Mouse (Mus musculus): Measurements from ENCODE around the gene Hvcn1. TPM values are rescaled to one million over a fixed set of nuclear protein-coding genes. Genes with fewer than 3 reads are reported as not detected.
"Not testable (repeated sequence)": the region's sequence is repeated elsewhere in the genome, so short reads cannot be mapped to it uniquely, and the experiment has no call there.

Gene Hvcn1
- polyA plus RNA-seq, 1 experiment from 2014 or later = 4.7 TPM

DNA sequence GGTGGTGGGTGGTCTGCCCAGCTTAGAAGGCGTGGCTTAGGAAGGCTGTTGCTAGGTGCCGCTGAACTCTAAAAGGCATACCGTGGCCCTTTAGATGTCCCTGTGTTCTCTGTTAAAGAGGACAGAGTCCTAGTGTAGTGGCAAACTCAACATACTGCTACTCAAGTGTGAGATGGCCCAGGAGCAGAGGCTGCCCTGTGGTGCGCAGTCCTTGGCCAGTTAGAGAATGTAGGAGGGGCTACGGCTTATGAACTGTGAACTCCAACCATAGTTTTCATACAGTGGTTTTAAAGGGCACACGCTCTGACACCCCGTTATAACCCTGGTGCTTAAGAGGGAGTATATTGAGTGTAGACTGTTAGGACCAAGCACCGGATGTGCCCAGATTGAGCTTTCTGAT is 35.5 kb upstream of the Hvcn1 start:
- Histone ChIP-seq H3K4me2 (ENCODE audit: low read length) (no peak overlapping the region), H3K27me3 (replicated peaks; ENCODE audit: control insufficient read depth, insufficient read depth, low read length) (no peaks in the 10 kb centered on the region), H3K36me3 (ENCODE audit: control insufficient read depth, insufficient read depth, low read length) (peaks cover 88% of the 10 kb centered on the region), H3K9ac (ENCODE audit: low read length) (no peak overlapping the region), H3K4me1 (replicated peaks; ENCODE audit: control insufficient read depth, insufficient read depth, low read length) (no peaks in the 10 kb centered on the region; the same call in 1 of the 2 replicates), H3K9me3 (ENCODE audit: control insufficient read depth, low read length) (no peaks in the 10 kb centered on the region), H3K27ac (ENCODE audit: low read depth) (no peak overlapping the region), H3K4me3 (ENCODE audit: low read depth, low read length) (no peak overlapping the region)
- no peak for ATAC-seq (replicated peaks; ENCODE audit: low FRiP score, low TSS enrichment, low read depth)
- no peak for DNase-seq (ENCODE audit: low spot score)
- 94% methylated on average over 8 of the region's 8 CpGs for WGBS

DNA sequence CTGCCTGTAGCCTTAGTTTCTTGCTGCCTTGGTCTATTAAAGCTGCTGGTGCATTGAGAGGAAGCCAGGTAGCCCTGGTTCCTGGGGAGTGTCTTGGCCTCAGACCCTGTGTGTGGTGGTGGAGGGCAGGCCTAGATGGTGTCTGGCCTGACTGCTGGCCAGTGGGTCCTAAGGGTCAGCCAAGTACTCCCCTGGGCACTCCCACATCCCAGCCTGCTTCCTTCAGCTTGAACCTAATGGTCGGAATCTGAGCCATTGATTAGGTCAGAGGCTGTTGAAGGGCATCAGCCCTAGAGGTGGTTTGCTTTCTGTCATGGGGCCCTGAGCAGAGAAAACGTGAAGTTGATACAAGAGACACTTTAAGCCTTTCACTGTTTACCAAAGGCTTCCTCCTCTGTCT is 31.2 kb upstream of the Hvcn1 start:
- no peak for ATAC-seq (replicated peaks; ENCODE audit: low FRiP score, low TSS enrichment, low read depth)
- Histone ChIP-seq H3K9me3 (ENCODE audit: control insufficient read depth, low read length) (no peaks in the 10 kb centered on the region), H3K9ac (ENCODE audit: low read length) (no peak overlapping the region), H3K4me3 (ENCODE audit: low read depth, low read length) (no peak overlapping the region), H3K36me3 (ENCODE audit: control insufficient read depth, insufficient read depth, low read length) (peaks cover 63% of the 10 kb centered on the region), H3K4me1 (replicated peaks; ENCODE audit: control insufficient read depth, insufficient read depth, low read length) (no peaks in the 10 kb centered on the region), H3K27ac (ENCODE audit: low read depth) (no peak overlapping the region), H3K27me3 (replicated peaks; ENCODE audit: control insufficient read depth, insufficient read depth, low read length) (no peaks in the 10 kb centered on the region), H3K4me2 (ENCODE audit: low read length) (no peak overlapping the region)
- WGBS = 42% methylated on average over 2 of the region's 2 CpGs
- no peak for DNase-seq (ENCODE audit: low spot score)

DNA sequence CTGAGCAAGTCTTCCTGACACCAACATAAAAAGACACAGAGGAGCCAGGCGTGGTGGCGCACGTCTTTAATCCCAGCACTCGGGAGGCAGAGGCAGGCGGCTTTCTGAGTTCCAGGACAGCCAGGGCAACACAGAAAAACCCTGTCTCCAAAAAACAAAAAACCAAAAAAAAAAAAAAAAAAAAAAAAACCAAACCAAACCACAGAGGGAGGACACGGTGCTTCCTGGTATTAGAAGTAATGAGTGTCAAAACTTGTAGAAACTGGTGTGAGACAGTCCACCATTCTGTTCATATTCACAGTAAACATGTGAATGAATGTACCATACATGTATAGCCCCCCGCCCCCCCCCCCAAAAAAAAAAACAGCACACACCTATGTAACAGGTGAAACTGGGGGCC is 30.6 kb upstream of the Hvcn1 start:
- Histone ChIP-seq H3K36me3 (ENCODE audit: control insufficient read depth, insufficient read depth, low read length) (peaks cover 57% of the 10 kb centered on the region), H3K4me1 (replicated peaks; ENCODE audit: control insufficient read depth, insufficient read depth, low read length) (no peaks in the 10 kb centered on the region), H3K4me2 (ENCODE audit: low read length) (no peak overlapping the region), H3K9me3 (ENCODE audit: control insufficient read depth, low read length) (no peaks in the 10 kb centered on the region), H3K27me3 (replicated peaks; ENCODE audit: control insufficient read depth, insufficient read depth, low read length) (no peaks in the 10 kb centered on the region), H3K4me3 (ENCODE audit: low read depth, low read length) (no peak overlapping the region), H3K27ac (ENCODE audit: low read depth) (no peak overlapping the region), H3K9ac (ENCODE audit: low read length) (no peak overlapping the region)
- no peak for DNase-seq (ENCODE audit: low spot score)
- WGBS = 90% methylated on average over 7 of the region's 7 CpGs
- no peak for ATAC-seq (replicated peaks; ENCODE audit: low FRiP score, low TSS enrichment, low read depth)

DNA sequence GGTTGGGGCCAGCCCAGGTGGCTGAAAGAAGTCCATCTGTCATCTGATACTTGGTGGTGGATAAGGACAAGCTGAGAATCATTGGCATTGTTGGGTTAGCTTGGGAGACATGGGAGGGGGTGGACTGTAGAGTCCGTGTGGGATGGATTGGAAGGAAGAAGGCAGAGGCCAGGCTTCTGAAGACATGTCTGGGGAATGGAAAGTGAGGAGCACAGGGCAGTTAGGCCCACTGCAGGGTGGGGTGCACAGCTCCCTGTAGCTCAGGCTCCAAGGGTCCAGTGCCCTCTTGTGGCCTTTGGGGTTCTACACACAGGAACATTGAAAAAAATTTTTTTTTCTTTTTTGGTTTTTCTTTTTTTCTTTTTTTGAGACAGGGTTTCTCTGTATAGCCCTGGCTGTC is 30.2 kb upstream of the Hvcn1 start:
- ATAC-seq (replicated peaks; ENCODE audit: low FRiP score, low TSS enrichment, low read depth) (peak; percentile 57; the same call in 1 of the 2 replicates), DNase-seq (ENCODE audit: low spot score) (peak; percentile 69)
- no peak overlapping the region for H3K9ac ChIP-seq (ENCODE audit: low read length)
- no peak overlapping the region for H3K4me2 ChIP-seq (ENCODE audit: low read length)
- H3K4me1 ChIP-seq (replicated peaks; ENCODE audit: control insufficient read depth, insufficient read depth, low read length) = no peaks in the 10 kb centered on the region
- no peak overlapping the region for H3K4me3 ChIP-seq (ENCODE audit: low read depth, low read length)
- H3K27ac ChIP-seq (ENCODE audit: low read depth) = no peak overlapping the region
- H3K36me3 ChIP-seq (ENCODE audit: control insufficient read depth, insufficient read depth, low read length) = peaks cover 53% of the 10 kb centered on the region
- no peaks in the 10 kb centered on the region for H3K27me3 ChIP-seq (replicated peaks; ENCODE audit: control insufficient read depth, insufficient read depth, low read length)
- H3K9me3 ChIP-seq (ENCODE audit: control insufficient read depth, low read length) = no peaks in the 10 kb centered on the region
- 53% methylated on average over 1 of the region's 1 CpGs for WGBS

DNA sequence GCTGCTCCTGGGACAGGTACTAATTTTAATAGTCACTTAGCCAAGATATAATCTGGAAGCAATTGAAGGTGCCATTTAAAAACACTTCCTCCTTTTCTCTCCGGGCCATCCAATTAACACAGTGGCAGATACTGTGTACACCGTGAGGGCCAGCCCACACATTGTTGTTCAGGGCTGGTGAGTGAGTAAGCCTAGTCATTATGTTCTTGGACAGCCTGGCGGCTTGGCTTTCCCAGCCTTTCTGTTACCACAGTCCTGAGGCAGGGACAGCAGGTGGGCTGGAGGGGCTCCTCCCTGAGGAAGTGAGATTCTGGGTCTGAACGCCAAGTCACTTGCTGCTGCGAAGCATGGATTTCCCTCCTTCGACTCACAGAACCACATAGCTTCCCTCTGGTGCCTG is 26.9 kb upstream of the Hvcn1 start:
- peaks cover 28% of the 10 kb centered on the region for H3K36me3 ChIP-seq (ENCODE audit: control insufficient read depth, insufficient read depth, low read length)
- H3K27ac ChIP-seq (ENCODE audit: low read depth) = no peak overlapping the region
- H3K4me1 ChIP-seq (replicated peaks; ENCODE audit: control insufficient read depth, insufficient read depth, low read length) = no peaks in the 10 kb centered on the region
- H3K4me2 ChIP-seq (ENCODE audit: low read length) = no peak overlapping the region
- 58% methylated on average over 6 of the region's 6 CpGs for WGBS
- H3K4me3 ChIP-seq (ENCODE audit: low read depth, low read length) = no peak overlapping the region
- H3K27me3 ChIP-seq (replicated peaks; ENCODE audit: control insufficient read depth, insufficient read depth, low read length) = no peaks in the 10 kb centered on the region
- ATAC-seq (replicated peaks; ENCODE audit: low FRiP score, low TSS enrichment, low read depth) (no peak), DNase-seq (ENCODE audit: low spot score) (no peak)
- no peaks in the 10 kb centered on the region for H3K9me3 ChIP-seq (ENCODE audit: control insufficient read depth, low read length)
- no peak overlapping the region for H3K9ac ChIP-seq (ENCODE audit: low read length)

DNA sequence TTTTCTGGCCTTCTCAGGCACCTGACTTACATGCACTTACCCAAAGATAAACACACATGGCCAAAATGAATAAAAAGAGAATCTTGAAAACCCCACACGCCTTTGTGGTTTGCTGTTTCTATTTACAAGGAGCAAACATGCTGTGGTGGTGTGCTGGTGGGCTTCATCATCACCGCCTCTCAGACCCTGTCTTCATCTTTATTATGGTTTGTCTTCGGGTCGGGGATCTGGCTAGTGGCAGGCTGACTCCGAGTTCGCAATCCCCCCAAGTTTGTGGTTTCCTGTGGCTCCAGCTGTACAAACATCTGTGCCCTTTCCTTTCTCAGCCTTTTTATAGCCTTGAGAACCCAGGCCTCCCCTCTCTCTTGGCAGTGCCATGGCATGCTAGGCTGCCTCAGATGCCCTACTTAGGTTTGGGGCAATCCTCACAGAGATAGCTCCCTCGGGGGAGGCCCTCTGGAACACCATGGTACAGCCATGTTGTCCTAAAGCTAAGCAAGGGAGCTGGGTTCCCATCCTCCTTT is 22.3 kb upstream of the Hvcn1 start:
- Histone ChIP-seq H3K27me3 (replicated peaks; ENCODE audit: control insufficient read depth, insufficient read depth, low read length) (no peaks in the 10 kb centered on the region), H3K9me3 (ENCODE audit: control insufficient read depth, low read length) (no peaks in the 10 kb centered on the region), H3K36me3 (ENCODE audit: control insufficient read depth, insufficient read depth, low read length) (no peaks in the 10 kb centered on the region), H3K4me3 (ENCODE audit: low read depth, low read length) (no peak overlapping the region), H3K27ac (ENCODE audit: low read depth) (no peak overlapping the region), H3K4me1 (replicated peaks; ENCODE audit: control insufficient read depth, insufficient read depth, low read length) (no peaks in the 10 kb centered on the region), H3K4me2 (ENCODE audit: low read length) (no peak overlapping the region), H3K9ac (ENCODE audit: low read length) (no peak overlapping the region)
- ATAC-seq (replicated peaks; ENCODE audit: low FRiP score, low TSS enrichment, low read depth) (no peak), DNase-seq (ENCODE audit: low spot score) (no peak)
- 87% methylated on average over 7 of the region's 7 CpGs for WGBS

DNA sequence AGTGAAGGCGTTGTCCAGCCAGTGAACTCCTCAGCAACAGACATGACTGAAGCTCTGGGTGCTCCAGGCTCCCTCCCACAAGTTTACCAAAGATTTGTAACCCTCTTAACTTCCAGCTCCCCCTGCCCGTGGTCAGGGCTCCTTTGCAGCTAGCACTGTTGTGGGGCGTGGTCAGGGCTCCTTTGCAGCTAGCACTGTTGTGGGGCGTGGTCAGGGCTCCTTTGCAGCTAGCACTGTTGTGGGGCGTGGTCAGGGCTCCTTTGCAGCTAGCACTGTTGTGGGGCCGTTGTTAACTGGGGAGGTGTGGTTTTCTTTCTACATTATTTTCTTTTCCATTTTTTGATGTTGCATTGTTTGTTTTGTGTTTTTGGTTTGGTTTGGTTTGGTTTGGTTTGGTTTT is 21.7 kb upstream of the Hvcn1 start:
- not testable (repeated sequence) for H3K36me3 ChIP-seq (ENCODE audit: control insufficient read depth, insufficient read depth, low read length); H3K4me1 ChIP-seq (replicated peaks; ENCODE audit: control insufficient read depth, insufficient read depth, low read length); H3K27me3 ChIP-seq (replicated peaks; ENCODE audit: control insufficient read depth, insufficient read depth, low read length); H3K4me2 ChIP-seq (ENCODE audit: low read length); H3K27ac ChIP-seq (ENCODE audit: low read depth); H3K9ac ChIP-seq (ENCODE audit: low read length); DNase-seq (ENCODE audit: low spot score); H3K9me3 ChIP-seq (ENCODE audit: control insufficient read depth, low read length); ATAC-seq (replicated peaks; ENCODE audit: low FRiP score, low TSS enrichment, low read depth); H3K4me3 ChIP-seq (ENCODE audit: low read depth, low read length)
- WGBS = 93% methylated on average over 6 of the region's 6 CpGs

DNA sequence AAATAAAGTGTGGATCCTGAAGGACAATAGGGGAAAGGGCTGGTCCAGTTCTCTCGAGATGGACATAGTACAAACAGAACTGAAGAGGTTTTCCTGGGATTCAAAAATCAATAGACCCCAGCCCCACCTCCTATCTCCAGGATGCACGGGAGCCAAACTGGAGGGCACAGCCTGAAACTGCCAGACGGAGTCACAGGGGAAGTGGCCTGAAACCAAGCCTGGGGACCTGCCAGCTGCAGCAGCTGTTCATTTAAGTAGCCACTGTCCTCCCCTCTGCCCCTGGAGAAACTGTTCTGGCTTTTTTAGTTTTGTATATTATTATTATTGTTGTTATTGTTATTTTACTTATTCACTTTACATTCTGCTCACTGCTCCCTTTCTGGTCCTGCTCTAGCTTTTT is 17.5 kb upstream of the Hvcn1 start:
- no peak overlapping the region for H3K27ac ChIP-seq (ENCODE audit: low read depth)
- no peaks in the 10 kb centered on the region for H3K36me3 ChIP-seq (ENCODE audit: control insufficient read depth, insufficient read depth, low read length)
- H3K4me2 ChIP-seq (ENCODE audit: low read length) = no peak overlapping the region
- ATAC-seq (replicated peaks; ENCODE audit: low FRiP score, low TSS enrichment, low read depth) = no peak
- no peak overlapping the region for H3K4me3 ChIP-seq (ENCODE audit: low read depth, low read length)
- no peaks in the 10 kb centered on the region for H3K27me3 ChIP-seq (replicated peaks; ENCODE audit: control insufficient read depth, insufficient read depth, low read length)
- no peak overlapping the region for H3K9ac ChIP-seq (ENCODE audit: low read length)
- no peak for DNase-seq (ENCODE audit: low spot score)
- H3K9me3 ChIP-seq (ENCODE audit: control insufficient read depth, low read length) = no peaks in the 10 kb centered on the region
- no peaks in the 10 kb centered on the region for H3K4me1 ChIP-seq (replicated peaks; ENCODE audit: control insufficient read depth, insufficient read depth, low read length)
- WGBS = 45% methylated on average over 3 of the region's 3 CpGs

DNA sequence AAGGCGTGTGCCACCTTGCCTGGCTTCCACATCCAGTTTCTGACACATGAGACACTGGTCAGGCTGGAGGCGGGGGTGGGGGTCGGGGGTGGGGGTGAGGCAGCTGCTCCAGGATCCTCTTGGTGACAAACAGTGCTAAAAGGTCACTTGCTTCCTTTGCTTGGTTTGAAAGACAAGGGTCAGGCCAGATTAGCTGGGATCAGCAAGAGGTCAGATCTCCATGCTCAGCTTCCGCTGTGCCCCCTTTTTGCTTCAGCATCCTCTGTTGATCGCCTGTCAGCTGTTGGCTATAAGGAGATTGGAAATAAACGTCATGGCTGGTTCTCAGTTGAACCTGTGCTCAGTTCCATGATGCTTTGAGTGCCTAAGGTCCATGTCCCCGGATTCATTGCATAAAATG is 16.1 kb upstream of the Hvcn1 start:
- 64% methylated on average over 7 of the region's 7 CpGs for WGBS
- H3K4me3 ChIP-seq (ENCODE audit: low read depth, low read length) = no peak overlapping the region
- H3K27me3 ChIP-seq (replicated peaks; ENCODE audit: control insufficient read depth, insufficient read depth, low read length) = no peaks in the 10 kb centered on the region
- H3K27ac ChIP-seq (ENCODE audit: low read depth) = no peak overlapping the region
- H3K4me2 ChIP-seq (ENCODE audit: low read length) = no peak overlapping the region
- H3K36me3 ChIP-seq (ENCODE audit: control insufficient read depth, insufficient read depth, low read length) = no peaks in the 10 kb centered on the region
- no peaks in the 10 kb centered on the region for H3K9me3 ChIP-seq (ENCODE audit: control insufficient read depth, low read length)
- no peak overlapping the region for H3K9ac ChIP-seq (ENCODE audit: low read length)
- H3K4me1 ChIP-seq (replicated peaks; ENCODE audit: control insufficient read depth, insufficient read depth, low read length) = no peaks in the 10 kb centered on the region
- ATAC-seq (replicated peaks; ENCODE audit: low FRiP score, low TSS enrichment, low read depth) = no peak
- no peak for DNase-seq (ENCODE audit: low spot score)
